8 mouse cellular contexts compared by ENCODE assay signal in genomic region chr1:78657671-78658440, GRCm38 (mm10). TPM values are rescaled to one million over a fixed set of nuclear protein-coding genes. Genes with fewer than 3 reads are reported as not detected.
DNase-seq lines count a peak whose midpoint lies in the region; ATAC-seq and TF ChIP-seq lines count a peak whose summit lies in the region.

Gene Acsl3 (plus strand): TSS chr1:78657825.
Gene Utp14b (plus strand): TSS chr1:78658038.

- H3K9me3 ChIP-seq in hindbrain, embryonic 10.5 days, result no peaks in the 10 kb centered on the region
- H3K9me3 ChIP-seq in lung, embryonic 16.5 days (ENCODE audit: control insufficient read depth, low read length), result no peaks in the 10 kb centered on the region

- TF ChIP-seq CTCF in thymus, adult 2 months (IDR thresholded peaks at IDR 0.05; ENCODE audit: borderline replicate concordance, control insufficient read depth, extremely low read depth, insufficient read depth, low read length, poor library complexity), result 0 out of 2 replicates have a peak, but pooled peaks have one; percentile 28

- TF ChIP-seq POLR2A in thymus, adult 2 months (IDR thresholded peaks at IDR 0.05; ENCODE audit: control insufficient read depth, extremely low read depth, insufficient read depth, low read length, poor library complexity), result peak; percentile 98

- peak; percentile 99 for DNase-seq in Muller cell, postnatal 12 days (ENCODE audit: inconsistent ontology term)
- peak; percentile 97 for DNase-seq in cerebellum, adult 9-10 months
- DNase-seq in hindbrain, embryonic 10.5 days (ENCODE audit: low spot score), result peak; percentile 98
- DNase-seq in layer of hippocampus, adult 9-11 months, result peak; percentile 97
- DNase-seq in ovary, adult 18-20 months (ENCODE audit: low spot score), result peak; percentile 96
- DNase-seq in thymus, adult 2 months, result peak; percentile 95

- 0 out of 2 replicates have a peak, but pooled peaks cover 3% of the 10 kb centered on the region for H3K36me3 ChIP-seq in hindbrain, embryonic 10.5 days
- H3K36me3 ChIP-seq in lung, embryonic 16.5 days (ENCODE audit: control insufficient read depth, insufficient read depth, low read length), result no peaks in the 10 kb centered on the region
- no peaks in the 10 kb centered on the region for H3K36me3 ChIP-seq in thymus, adult 2 months (ENCODE audit: control insufficient read depth, insufficient read depth, low read length)

- no peaks in the 10 kb centered on the region for H3K27me3 ChIP-seq in hindbrain, embryonic 10.5 days (ENCODE audit: insufficient read depth, poor library complexity, severe bottlenecking)
- H3K27me3 ChIP-seq in lung, embryonic 16.5 days (ENCODE audit: control insufficient read depth, insufficient read depth, low read depth, low read length), result no peaks in the 10 kb centered on the region
- no peaks in the 10 kb centered on the region for H3K27me3 ChIP-seq in thymus, adult 2 months (ENCODE audit: control insufficient read depth, insufficient read depth, low read length)

- H3K27ac ChIP-seq in hindbrain, embryonic 10.5 days, result peak within 1 kb of the TSS; percentile 99
- H3K27ac ChIP-seq in lung, embryonic 16.5 days (ENCODE audit: low read length), result peak within 1 kb of the TSS; percentile 94
- no peak within 1 kb of the TSS for H3K27ac ChIP-seq in thymus, adult 2 months (ENCODE audit: control insufficient read depth, insufficient read depth, low read length)

- WGBS in hindbrain, embryonic 10.5 days, result under 1% methylated on average over 104 of the region's 104 CpGs
- WGBS in lung, embryonic 16.5 days, result 0% methylated on average over 61 of the region's 104 CpGs
- under 1% methylated on average over 104 of the region's 104 CpGs for WGBS in thymus, adult 2 months

- H3K4me3 ChIP-seq in hindbrain, embryonic 10.5 days, result peak within 1 kb of the TSS; percentile 98
- H3K4me3 ChIP-seq in lung, embryonic 16.5 days (ENCODE audit: low read length), result peak within 1 kb of the TSS; percentile 94
- peak within 1 kb of the TSS; percentile 85 for H3K4me3 ChIP-seq in thymus, adult 2 months (ENCODE audit: control insufficient read depth, insufficient read depth, low read length)

- H3K4me2 ChIP-seq in lung, embryonic 16.5 days (ENCODE audit: low read depth, low read length), result peak within 1 kb of the TSS; percentile 79

- H3K9ac ChIP-seq in lung, embryonic 16.5 days (ENCODE audit: low read length), result peak within 1 kb of the TSS; percentile 97

- ATAC-seq in frontal cortex, adult (ENCODE audit: low TSS enrichment), result peak; percentile 92
- ATAC-seq in lung, embryonic 16.5 days (ENCODE audit: low read depth), result peak; percentile 99

- peaks cover 39% of the 10 kb centered on the region for H3K4me1 ChIP-seq in hindbrain, embryonic 10.5 days (replicated peaks)
- peaks cover 15% of the 10 kb centered on the region for H3K4me1 ChIP-seq in lung, embryonic 16.5 days (replicated peaks; ENCODE audit: control insufficient read depth, insufficient read depth, low read length)
- H3K4me1 ChIP-seq in thymus, adult 2 months (replicated peaks; ENCODE audit: control insufficient read depth, insufficient read depth, low read length), result peaks cover 13% of the 10 kb centered on the region; the same call in 1 of the 2 replicates

RNA-seq across cellular contexts. Expression of gene Acsl3, which starts in this region (rescaled TPM):
- 62.1 and 74.8 TPM in 2 replicates for polyA plus RNA-seq in hindbrain, embryonic 10.5 days (2016; fragmentation: Nextera tagmentation; extraction: Ambion mirVana)
- 38.5 and 40.7 TPM in 2 replicates for polyA plus RNA-seq in lung, embryonic 16.5 days (2015; fragmentation: Nextera tagmentation; extraction: Ambion mirVana)
- polyA plus RNA-seq in thymus, adult 2 months (2012; rRNA removed), result 9.1 and 10.2 TPM in 2 replicates

RNA-seq across cellular contexts. Expression of gene Utp14b, which starts in this region (rescaled TPM):
- polyA plus RNA-seq in hindbrain, embryonic 10.5 days (2016; fragmentation: Nextera tagmentation; extraction: Ambion mirVana), result 2.8 and 4.3 TPM in 2 replicates
- 2.8 and 3.1 TPM in 2 replicates for polyA plus RNA-seq in lung, embryonic 16.5 days (2015; fragmentation: Nextera tagmentation; extraction: Ambion mirVana)
- polyA plus RNA-seq in thymus, adult 2 months (2012; rRNA removed), result 1.9 and 2.2 TPM in 2 replicates
